Mouse (Mus musculus) ES-Bruce4 (cell line): ENCODE results near the gene Ikbip.

ENCODE experiments used
- CTCF ChIP-seq: IDR thresholded peaks from one replicate; pipeline ENCODE4 v1.8.1; 2011; ENCODE audit warnings: low read depth, low read length
- EP300 ChIP-seq: IDR thresholded peaks from 2 replicates; pipeline ENCODE4 v1.6.1; 2011; ENCODE audit warnings: low read depth, low read length; ENCODE audit not compliant: insufficient read depth
- POLR2A ChIP-seq: IDR thresholded peaks from one replicate; pipeline ENCODE4 v1.8.1; 2011; ENCODE audit warnings: low read length; ENCODE audit not compliant: insufficient read depth

- no peak for TF ChIP-seq CTCF
- TF ChIP-seq POLR2A, result no peak
- no peak for TF ChIP-seq EP300
Measured at GRCm38 (mm10) chr10:91127395-91127794, 44.7 kb downstream of the Ikbip start.
